ENCODE assay signal across 17 mouse cellular contexts in genomic region chr10:96804030-96804784, GRCm38 (mm10).
DNase-seq lines count a peak whose midpoint lies in the region; ATAC-seq and TF ChIP-seq lines count a peak whose summit lies in the region.
"Had no signal": no experiment of that assay in that cellular context is flagged by ENCODE, and none has a peak within 500 bp of the region (broad histone marks: within the 10 kb centered on the region; RNA-seq: fewer than 3 reads in every experiment).

No protein-coding gene starts in this region.

- H3K27me3 ChIP-seq in embryonic facial prominence, embryonic 11.5 days (ENCODE audit: control insufficient read depth, insufficient read depth, low read length) = no peaks in the 10 kb centered on the region
- H3K27me3 ChIP-seq in embryonic facial prominence, embryonic 10.5 days (replicated peaks; ENCODE audit: low read depth, poor library complexity, severe bottlenecking) = no peaks in the 10 kb centered on the region
- H3K27me3 ChIP-seq in midbrain, embryonic 14.5 days (ENCODE audit: control insufficient read depth, insufficient read depth, low read length) = no peaks in the 10 kb centered on the region
- H3K27me3 ChIP-seq in midbrain, embryonic 13.5 days = no peaks in the 10 kb centered on the region
- H3K27me3 ChIP-seq in myocyte (ENCODE audit: control insufficient read depth, insufficient read depth, insufficient read length) = no peaks in the 10 kb centered on the region
- H3K27me3 ChIP-seq: embryonic facial prominence, embryonic 15.5 days; forebrain, embryonic 12.5 days; heart, embryonic 12.5 days; Patski had no signal

- TF ChIP-seq POLR2A in myocyte (IDR thresholded peaks at IDR 0.05; ENCODE audit: insufficient read length, low read depth) = no peak

- no peak overlapping the region for H3K27ac ChIP-seq in embryonic facial prominence, embryonic 11.5 days (replicated peaks; ENCODE audit: low read depth, low read length)
- H3K27ac ChIP-seq in embryonic facial prominence, embryonic 10.5 days (replicated peaks) = no peak overlapping the region
- no peak overlapping the region for H3K27ac ChIP-seq in midbrain, embryonic 14.5 days (replicated peaks; ENCODE audit: low read depth, low read length)
- H3K27ac ChIP-seq in midbrain, embryonic 13.5 days = no peak overlapping the region
- H3K27ac ChIP-seq: embryonic facial prominence, embryonic 15.5 days; forebrain, embryonic 12.5 days had no signal

- no peak overlapping the region for H3K4me2 ChIP-seq in embryonic facial prominence, embryonic 11.5 days (ENCODE audit: low read depth, low read length)
- no peak overlapping the region for H3K4me2 ChIP-seq in midbrain, embryonic 14.5 days (ENCODE audit: low read length)
- no peak overlapping the region for H3K4me2 ChIP-seq in midbrain, embryonic 13.5 days (replicated peaks)
- peak overlapping the region; percentile 28 for H3K4me2 ChIP-seq in myocyte (ENCODE audit: low read depth)
- H3K4me2 ChIP-seq: embryonic facial prominence, embryonic 15.5 days; forebrain, embryonic 12.5 days; heart, embryonic 12.5 days had no signal

- DNase-seq in embryonic facial prominence, embryonic 11.5 days (ENCODE audit: low spot score) = peak; percentile 35
- no peak for DNase-seq in embryonic facial prominence, embryonic 10.5 days (ENCODE audit: low spot score)
- peak; percentile 31 for DNase-seq in midbrain, embryonic 14.5 days
- DNase-seq in embryo, embryonic 11 days = peak; percentile 60
- DNase-seq in spleen, adult 18-20 months = no peak
- no peak for DNase-seq in left cerebral cortex, postnatal 10 days (ENCODE audit: extremely low spot score in 1 of 2, low spot score in 2 of 2)
- DNase-seq: cerebellum, postnatal 10 days; heart, postnatal 36 days; layer of hippocampus, adult 9-11 months; lung, adult 2 months; thymus, postnatal 14 days had no signal

- no peak overlapping the region for H3ac ChIP-seq in myocyte (ENCODE audit: control insufficient read depth, insufficient read length)

- H3K9me3 ChIP-seq in embryonic facial prominence, embryonic 11.5 days (replicated peaks; ENCODE audit: control insufficient read depth, low read length) = no peaks in the 10 kb centered on the region
- H3K9me3 ChIP-seq in embryonic facial prominence, embryonic 10.5 days = no peaks in the 10 kb centered on the region
- no peaks in the 10 kb centered on the region for H3K9me3 ChIP-seq in midbrain, embryonic 14.5 days (ENCODE audit: control insufficient read depth, low read length)
- H3K9me3 ChIP-seq in midbrain, embryonic 13.5 days = no peaks in the 10 kb centered on the region
- H3K9me3 ChIP-seq: embryonic facial prominence, embryonic 15.5 days; forebrain, embryonic 12.5 days; heart, embryonic 12.5 days had no signal

- no peaks in the 10 kb centered on the region for H3K36me3 ChIP-seq in embryonic facial prominence, embryonic 11.5 days (replicated peaks; ENCODE audit: control insufficient read depth, insufficient read depth, low read depth, low read length)
- H3K36me3 ChIP-seq in embryonic facial prominence, embryonic 10.5 days (replicated peaks) = no peaks in the 10 kb centered on the region
- H3K36me3 ChIP-seq in midbrain, embryonic 14.5 days (ENCODE audit: control insufficient read depth, insufficient read depth, low read length) = no peaks in the 10 kb centered on the region
- H3K36me3 ChIP-seq in midbrain, embryonic 13.5 days = no peaks in the 10 kb centered on the region
- H3K36me3 ChIP-seq in myocyte (ENCODE audit: control insufficient read depth, insufficient read depth) = no peaks in the 10 kb centered on the region
- H3K36me3 ChIP-seq: embryonic facial prominence, embryonic 15.5 days; forebrain, embryonic 12.5 days; heart, embryonic 12.5 days had no signal

- H3K79me2 ChIP-seq in myocyte (ENCODE audit: control insufficient read depth, insufficient read depth) = no peaks in the 10 kb centered on the region

- intact Hi-C loops in left cerebral cortex, postnatal 10 days (cut with DNase I) = no loop called here

- H3K4me3 ChIP-seq in embryonic facial prominence, embryonic 11.5 days (ENCODE audit: low read depth, low read length) = no peak overlapping the region
- H3K4me3 ChIP-seq in embryonic facial prominence, embryonic 10.5 days = no peak overlapping the region
- H3K4me3 ChIP-seq in midbrain, embryonic 14.5 days (replicated peaks; ENCODE audit: low read depth, low read length) = no peak overlapping the region
- H3K4me3 ChIP-seq in midbrain, embryonic 13.5 days (replicated peaks) = no peak overlapping the region
- H3K4me3 ChIP-seq in myocyte = no peak overlapping the region
- H3K4me3 ChIP-seq: embryonic facial prominence, embryonic 15.5 days; forebrain, embryonic 12.5 days; heart, embryonic 12.5 days had no signal

- WGBS in embryonic facial prominence, embryonic 11.5 days = 38% methylated on average over 7 of the region's 7 CpGs
- WGBS in embryonic facial prominence, embryonic 10.5 days = 41% methylated on average over 7 of the region's 7 CpGs
- 33% methylated on average over 7 of the region's 7 CpGs for whole genome bisulfite sequencing in midbrain, embryonic 14.5 days
- 34% methylated on average over 7 of the region's 7 CpGs for WGBS in midbrain, embryonic 13.5 days

- H3K4me1 ChIP-seq in embryonic facial prominence, embryonic 11.5 days (ENCODE audit: control insufficient read depth, insufficient read depth, low read length) = no peaks in the 10 kb centered on the region
- 0 out of 2 replicates have a peak, but pooled peaks cover 3% of the 10 kb centered on the region for H3K4me1 ChIP-seq in embryonic facial prominence, embryonic 10.5 days
- no peaks in the 10 kb centered on the region for H3K4me1 ChIP-seq in midbrain, embryonic 14.5 days (ENCODE audit: control insufficient read depth, insufficient read depth, low read length)
- peaks cover 5% of the 10 kb centered on the region; the same call in 1 of the 2 replicates for H3K4me1 ChIP-seq in midbrain, embryonic 13.5 days (replicated peaks)
- H3K4me1 ChIP-seq: embryonic facial prominence, embryonic 15.5 days; heart, embryonic 12.5 days had no signal

- no peak overlapping the region for H3K9ac ChIP-seq in embryonic facial prominence, embryonic 11.5 days (replicated peaks; ENCODE audit: low read length)
- no peak overlapping the region for H3K9ac ChIP-seq in midbrain, embryonic 14.5 days (replicated peaks; ENCODE audit: low read length)
- no peak overlapping the region for H3K9ac ChIP-seq in midbrain, embryonic 13.5 days (replicated peaks)
- H3K9ac ChIP-seq: embryonic facial prominence, embryonic 15.5 days; forebrain, embryonic 12.5 days; heart, embryonic 12.5 days had no signal

- ATAC-seq in embryonic facial prominence, embryonic 11.5 days (replicated peaks; ENCODE audit: insufficient number of reproducible peaks, low FRiP score, low TSS enrichment, low read depth) = no peak
- no peak for ATAC-seq in midbrain, embryonic 14.5 days (ENCODE audit: low FRiP score, low TSS enrichment)
- ATAC-seq in midbrain, embryonic 13.5 days = no peak
- ATAC-seq: Patski had no signal

TF ChIP-seq in myocyte, 11 proteins besides CTCF, POLR2A, EP300 and RAD21:
- TF ChIP-seq TCF12 (IDR thresholded peaks at IDR 0.05; ENCODE audit: insufficient read depth, poor library complexity, severe bottlenecking) = no peak
- no peak for TF ChIP-seq POLR2AphosphoS2 (IDR thresholded peaks at IDR 0.05; ENCODE audit: insufficient read length, low read depth)
- TF ChIP-seq MYOD1 (IDR thresholded peaks at IDR 0.05; ENCODE audit: control insufficient read depth in 1 of 3, insufficient read length in 2 of 3, low read depth in 2 of 3) = no peak
- TF ChIP-seq CEBPB (IDR thresholded peaks at IDR 0.05; ENCODE audit: insufficient read depth, poor library complexity, severe bottlenecking) = no peak
- no peak for TF ChIP-seq SRF (IDR thresholded peaks at IDR 0.05; ENCODE audit: control insufficient read depth, insufficient read length, low read depth)
- no peak for TF ChIP-seq TCF3 (IDR thresholded peaks at IDR 0.05; ENCODE audit: insufficient read length, low read depth)
- TF ChIP-seq USF1 (IDR thresholded peaks at IDR 0.05; ENCODE audit: low read depth) = no peak
- no peak for TF ChIP-seq REST (IDR thresholded peaks at IDR 0.05; ENCODE audit: insufficient read depth, insufficient read length)
- TF ChIP-seq E2F4 (IDR thresholded peaks at IDR 0.05; ENCODE audit: insufficient read depth) = no peak

Comparison
In these comparisons a context has a peak if more than half of its experiments do, and no peak if none do; other contexts are left out.
1. DNase-seq: peak in embryonic facial prominence, embryonic 11.5 days (single experiment), midbrain, embryonic 14.5 days (single experiment) and embryo, embryonic 11 days (single experiment); none in embryonic facial prominence, embryonic 10.5 days (single experiment), spleen, adult 18-20 months (0 of 2) and left cerebral cortex, postnatal 10 days (0 of 2).